Mouse (Mus musculus) heart, postnatal 25 days (tissue): ENCODE data around the gene Mmd2. TPM values are rescaled to one million over a fixed set of nuclear protein-coding genes. Genes with fewer than 3 reads are reported as not detected.
A peak's percentile ranks its signal among the peaks of the same experiment; 100 is the strongest.

Experiments used
- DNase-seq: peaks from one replicate; pipeline ENCODE4 v3.0.0; 2022; ENCODE audit warnings: low spot score
- intact Hi-C: fragments of 180-260 bp; cut with DNase I; formaldehyde crosslinking; loops from one replicate; pipeline ENCODE4 v1.15.1; 2025
- total RNA-seq, 2 experiments: library from RNA; stranded (reverse); gene quantifications; 2 replicates each; pipeline ENCODE4 v1.2.3; 2021

The Mmd2 gene
- total RNA-seq: under 1 TPM; 0.11 to 0.21 TPM

DNA sequence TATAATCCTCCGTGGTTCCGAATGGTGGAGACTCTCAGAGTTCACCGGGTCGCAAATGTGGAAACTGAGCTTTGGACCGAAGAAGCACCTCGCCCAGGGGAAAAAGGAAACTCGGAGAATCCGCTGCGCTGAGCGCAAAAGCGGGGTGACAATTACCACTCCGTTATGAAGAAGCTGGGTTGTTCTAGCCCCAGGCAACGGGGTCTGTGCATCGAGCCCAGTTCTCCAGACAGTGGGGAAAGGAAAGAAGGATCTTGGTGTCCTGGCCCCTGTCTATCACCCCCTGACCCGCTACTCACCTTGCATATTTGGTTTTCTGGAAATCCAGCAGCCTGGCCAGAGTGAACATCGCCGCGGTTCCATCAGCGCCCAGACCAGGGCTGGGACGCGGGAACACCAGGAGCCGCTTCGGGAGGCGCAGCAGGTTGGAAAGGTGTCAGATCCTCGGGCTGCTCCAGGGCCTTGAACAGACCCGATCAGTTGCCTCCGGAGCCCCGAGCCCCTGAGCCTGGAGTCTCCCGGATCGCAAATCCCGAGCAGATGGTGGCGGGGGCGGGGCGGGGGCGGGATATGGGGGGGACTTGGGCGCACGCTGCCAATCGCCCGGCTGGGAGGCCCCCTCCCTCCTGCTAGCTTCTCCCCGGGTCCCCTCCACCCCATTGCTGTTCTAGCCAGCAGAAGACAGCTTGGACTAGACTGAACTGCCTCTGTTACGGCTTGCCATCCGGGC lies at the start of gene Mmd2:
Gene Mmd2 (minus strand): TSS at position 542 of the 730 bp plus-strand sequence.
- no peak for DNase-seq
- intact Hi-C loops: no loop called here

GRCm38 (mm10) chr5:142652266-142652665 lies 43.7 kb upstream of the Mmd2 start:
- intact Hi-C loops: no loop called here
- DNase-seq: no peak

- DNase-seq: no peak
- intact Hi-C loops: no loop called here
Observed at GRCm38 (mm10) chr5:142650794-142651497, 42.3 kb upstream of the Mmd2 start.

DNA sequence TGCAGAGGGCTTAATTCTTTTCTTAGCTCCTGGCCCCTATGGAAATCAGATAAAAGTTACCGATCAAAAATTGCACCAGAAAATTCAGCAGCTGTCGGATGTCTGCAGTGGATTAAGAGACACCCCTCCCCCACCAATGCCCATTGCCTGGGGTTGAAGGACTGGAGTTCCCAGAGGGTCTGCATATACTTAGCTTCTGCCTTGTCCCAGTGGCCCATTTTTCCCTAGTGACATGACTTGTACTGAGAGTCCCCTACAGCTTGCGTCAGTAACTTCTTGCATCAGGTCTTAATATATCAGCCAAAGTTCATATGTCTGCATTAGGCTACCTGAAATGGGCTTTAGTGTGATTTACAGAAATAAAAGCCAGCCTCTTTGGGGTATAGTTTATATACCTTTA lies 41.8 kb upstream of the Mmd2 start:
- DNase-seq: no peak
- intact Hi-C loops: no loop called here

DNA sequence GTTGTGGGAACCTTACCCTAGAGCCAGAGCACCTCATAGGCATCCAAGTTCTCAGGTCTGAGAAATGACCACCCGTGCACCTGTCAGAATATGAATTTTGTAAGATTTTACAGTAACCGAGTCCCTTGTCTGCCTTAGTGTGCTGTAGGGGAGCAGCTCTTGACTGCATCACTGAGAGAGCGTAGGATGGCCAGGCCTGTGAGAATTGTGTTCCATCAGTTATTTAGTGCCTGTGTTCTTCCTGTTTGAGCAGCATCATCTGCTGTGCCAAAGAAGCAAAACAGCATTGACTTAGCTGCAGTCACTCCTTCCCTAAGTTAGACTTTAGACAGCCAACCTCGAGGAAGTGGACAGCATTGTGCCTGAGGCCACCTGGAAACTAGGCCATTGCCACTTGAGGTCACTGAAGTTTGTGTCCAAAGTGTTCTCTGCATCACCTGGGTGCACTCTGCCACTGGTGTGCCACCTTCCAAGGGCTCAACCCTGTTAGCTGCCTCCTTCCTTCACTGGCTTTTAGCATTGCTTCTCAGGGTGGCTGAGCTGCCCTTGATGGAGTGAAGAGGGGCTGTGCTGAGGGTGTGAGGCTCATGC lies 41.0 kb upstream of the Mmd2 start:
- no peak for DNase-seq
- intact Hi-C loops: no loop called here

GRCm38 (mm10) chr5:142648162-142648561 lies 39.6 kb upstream of the Mmd2 start:
- intact Hi-C loops: no loop called here
- no peak for DNase-seq

DNA sequence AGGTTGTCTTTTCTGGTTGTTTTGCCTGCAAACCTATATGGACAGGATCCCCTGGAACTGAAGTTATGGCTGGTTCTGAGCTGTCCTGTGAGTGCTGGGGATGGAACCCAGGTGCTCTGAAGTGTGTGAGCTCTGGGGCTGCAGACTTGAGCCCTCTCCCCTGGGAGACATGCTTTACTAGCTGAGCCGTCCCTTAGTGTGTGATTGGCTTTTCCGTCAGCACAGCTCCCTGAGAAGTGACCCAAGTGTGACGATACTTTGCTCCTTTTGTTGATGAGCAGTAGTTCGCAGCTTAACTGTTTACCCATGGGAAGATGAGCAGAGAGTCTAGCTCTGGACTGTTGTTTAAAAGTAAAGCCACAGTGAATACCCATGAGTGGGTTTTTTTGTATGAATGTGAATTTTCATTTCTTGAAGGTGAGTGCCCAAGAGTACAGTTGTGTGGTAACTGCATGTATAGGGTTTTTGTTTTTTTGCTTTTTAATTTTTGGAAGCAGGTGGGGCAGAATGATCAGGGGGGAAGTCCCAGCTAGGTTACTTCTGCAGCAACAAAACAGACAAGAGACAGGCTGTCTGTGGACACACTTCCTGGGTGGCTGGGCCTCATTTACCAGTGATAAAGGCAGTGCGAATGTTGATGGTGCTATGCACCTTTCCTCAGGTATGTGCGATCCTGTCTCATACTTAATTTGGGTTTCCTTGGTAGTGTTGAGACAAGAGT lies 32.9 kb upstream of the Mmd2 start:
- no peak for DNase-seq
- intact Hi-C loops: no loop called here

- DNase-seq: no peak
- intact Hi-C loops: no loop called here
Observed at GRCm38 (mm10) chr5:142640088-142640487, 31.5 kb upstream of the Mmd2 start.

- intact Hi-C loops: no loop called here
- no peak for DNase-seq
Observed at GRCm38 (mm10) chr5:142637823-142638222, 29.2 kb upstream of the Mmd2 start.

GRCm38 (mm10) chr5:142630224-142630623 lies 21.6 kb upstream of the Mmd2 start:
- intact Hi-C loops: no loop called here

GRCm38 (mm10) chr5:142629663-142630025 lies 21.0 kb upstream of the Mmd2 start:
- no peak for DNase-seq
- intact Hi-C loops: no loop called here

More at GRCm38 (mm10) chr5:142630224-142630623, 21.6 kb upstream of the Mmd2 start:
- DNase-seq: no peak

GRCm38 (mm10) chr5:142628726-142629662 lies 20.4 kb upstream of the Mmd2 start:
- intact Hi-C loops: no loop called here
- peak; percentile 92 for DNase-seq

GRCm38 (mm10) chr5:142627398-142627797 lies 18.8 kb upstream of the Mmd2 start, which contains the start of gene Wipi2:
Gene Wipi2, plus strand, starts transcription at chr5:142627698.
- DNase-seq: no peak
- intact Hi-C loops: no loop called here

DNA sequence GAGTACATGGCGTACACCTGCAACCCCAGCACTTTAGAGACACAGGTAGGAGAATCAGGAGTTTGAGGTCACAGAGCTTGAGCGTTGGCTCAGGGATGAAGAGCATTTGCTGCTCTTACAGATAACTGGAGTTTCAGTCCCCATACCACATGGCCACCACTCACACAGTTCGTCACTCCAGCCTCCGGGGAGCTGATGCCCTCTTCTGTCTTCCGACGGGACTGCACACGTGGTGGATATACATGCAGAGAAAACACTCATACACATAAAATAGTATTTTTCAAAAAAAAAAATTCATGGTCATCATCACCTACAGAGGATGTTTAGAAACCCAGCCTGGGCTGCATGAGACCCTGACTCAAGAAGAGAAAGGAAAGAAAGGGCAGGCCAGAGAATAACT lies 14.5 kb upstream of the Mmd2 start:
- DNase-seq: no peak
- intact Hi-C loops: loop anchor here (5.0 kb wide), 2 partner anchors 66 to 146 kb away; no protein-coding TSS in a partner anchor

- intact Hi-C loops: loop anchor here (5.0 kb wide), 2 partner anchors 65 to 145 kb away; no protein-coding TSS in a partner anchor
- DNase-seq: no peak
Observed at GRCm38 (mm10) chr5:142622134-142622533, 13.5 kb upstream of the Mmd2 start.

- intact Hi-C loops: loop anchor here (5.0 kb wide), 2 partner anchors 64 to 144 kb away; no protein-coding TSS in a partner anchor
- no peak for DNase-seq
Observed at GRCm38 (mm10) chr5:142621421-142621820, 12.8 kb upstream of the Mmd2 start.

- no peak for DNase-seq
- intact Hi-C loops: loop anchor here (5.0 kb wide), 3 partner anchors 63 to 143 kb away; no protein-coding TSS in a partner anchor
Observed at GRCm38 (mm10) chr5:142619866-142620265, 11.3 kb upstream of the Mmd2 start.

GRCm38 (mm10) chr5:142616326-142616725 lies 7.7 kb upstream of the Mmd2 start:
- no peak for DNase-seq
- intact Hi-C loops: loop anchor here (5.0 kb wide), 1 partner anchor 109 kb away; no protein-coding TSS in a partner anchor

GRCm38 (mm10) chr5:142615638-142616037 lies 7.0 kb upstream of the Mmd2 start:
- intact Hi-C loops: loop anchor here (5.0 kb wide), 1 partner anchor 108 kb away; no protein-coding TSS in a partner anchor
- no peak for DNase-seq
